Mouse (Mus musculus): ENCODE measurements around the gene Fpr-rs4.
"Not testable (repeated sequence)": the region's sequence is repeated elsewhere in the genome, so short reads cannot be mapped to it uniquely, and the experiment has no call there.

Fpr-rs4 gene

DNA sequence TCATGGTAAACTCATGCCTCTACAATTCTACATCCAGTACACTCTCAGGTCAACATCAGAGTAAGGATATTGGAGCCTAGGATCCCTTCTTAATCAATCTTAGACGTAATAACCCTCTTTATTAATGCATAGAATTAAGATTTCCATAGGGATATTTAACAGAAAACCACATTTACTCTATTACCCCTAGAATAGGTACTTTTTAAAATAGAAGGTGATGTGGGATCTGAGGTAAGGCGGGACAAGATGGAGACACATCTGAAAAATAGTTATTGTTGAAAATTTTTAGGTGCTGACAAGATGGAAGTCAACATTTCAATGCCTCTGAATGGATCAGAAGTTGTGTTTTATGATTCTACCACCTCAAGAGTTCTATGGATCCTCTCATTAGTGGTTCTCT, at the start of gene Fpr-rs4:
Gene Fpr-rs4 (plus strand): TSS at position 301 of the 400 bp plus-strand sequence.
- DNase-seq (ENCODE audit: low spot score) = no peak

DNA sequence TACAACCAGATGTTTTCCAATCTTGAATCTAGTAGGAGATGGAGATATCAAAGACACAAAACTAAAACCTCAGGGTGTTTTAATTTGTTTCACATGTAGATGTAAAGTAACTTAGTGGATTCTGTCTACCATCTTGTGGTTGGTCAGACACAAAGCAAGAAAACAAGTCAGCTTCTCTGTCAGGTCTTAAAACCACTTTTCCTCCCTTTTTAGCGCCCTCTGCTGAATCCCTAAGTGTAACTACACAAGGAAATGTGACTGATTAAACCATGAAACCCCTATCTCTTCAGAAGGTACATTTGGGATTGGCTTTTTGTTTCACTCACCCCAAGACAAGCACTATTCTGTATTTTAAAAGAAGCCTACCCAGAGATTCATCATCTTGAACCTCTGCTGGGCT, 48.1 kb upstream of the Fpr-rs4 start:
- no peak for DNase-seq (ENCODE audit: low spot score)

DNA sequence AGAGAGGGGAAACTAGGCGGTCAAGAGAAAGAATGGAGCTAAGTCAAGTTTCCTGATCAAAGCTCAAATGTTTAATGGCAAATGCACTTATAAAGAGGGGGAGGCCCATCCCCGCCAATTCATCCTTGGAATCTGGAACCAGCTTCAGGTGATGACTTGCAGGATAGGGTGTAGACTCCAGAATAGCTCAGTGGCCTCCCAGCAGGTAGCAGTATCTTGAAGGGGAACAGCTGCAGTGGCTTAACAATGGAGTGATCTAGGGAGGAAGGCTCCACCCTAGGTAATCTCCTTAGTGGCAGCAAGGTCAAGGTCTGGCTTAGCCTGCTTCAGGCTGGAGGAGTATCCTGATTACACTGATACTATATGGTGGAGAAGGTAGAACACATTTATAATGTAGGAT, 40.3 kb upstream of the Fpr-rs4 start:
- not testable (repeated sequence) for DNase-seq (ENCODE audit: low spot score)

DNA sequence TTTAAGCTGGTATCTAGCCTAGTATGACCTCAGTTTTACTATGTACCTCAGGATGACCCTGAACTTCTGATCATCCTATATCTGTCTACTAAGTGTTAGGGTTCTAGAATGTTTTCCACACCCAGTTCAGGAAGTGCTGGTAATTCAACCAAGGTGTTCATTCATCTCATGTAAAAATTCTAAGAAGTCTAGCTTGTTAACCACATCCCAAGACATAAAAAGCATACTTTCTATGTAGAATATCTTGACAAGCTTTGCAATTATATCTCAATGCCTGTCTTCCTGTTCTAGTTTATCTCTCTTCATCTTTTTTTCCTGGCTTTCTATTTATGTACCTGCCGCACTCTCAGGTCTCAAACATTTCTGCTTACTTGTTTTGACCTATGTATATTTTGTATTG, 16.8 kb upstream of the Fpr-rs4 start:
- no peak for DNase-seq (ENCODE audit: low spot score)

DNA sequence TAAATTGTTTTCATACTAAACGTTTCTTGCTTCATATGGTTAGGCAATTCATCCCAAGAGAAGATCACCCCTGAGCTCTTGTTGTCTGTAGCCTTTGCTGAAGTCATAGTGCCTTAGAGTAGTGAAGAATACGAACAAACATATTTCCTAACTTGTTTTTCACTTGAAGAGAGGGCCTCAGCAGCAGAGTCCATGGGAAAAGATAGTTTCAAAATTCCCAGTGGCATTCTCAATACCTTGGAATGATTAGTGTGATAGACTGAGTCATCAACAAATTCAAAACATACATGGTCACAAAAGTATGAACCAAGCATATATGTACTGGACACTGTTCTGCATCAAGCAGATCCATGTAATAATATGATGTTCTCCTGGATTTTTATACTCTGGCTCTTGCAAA, 27.6 kb downstream of the Fpr-rs4 start, which contains the start of gene Vmn2r124:
Gene Vmn2r124 (plus strand): TSS at position 301 of the 400 bp plus-strand sequence.
- no peak for DNase-seq (ENCODE audit: low spot score)

Data from urinary bladder, postnatal 25 days (tissue).